Mouse (Mus musculus): ENCODE data around the gene Ebf1. TPM values are rescaled to one million over a fixed set of nuclear protein-coding genes. Genes with fewer than 3 reads are reported as not detected.

Ebf1 gene
- polyA plus RNA-seq, 1 experiment from 2014 or later = 11.6 TPM

GRCm38 (mm10) chr11:44628412-44628811 lies 11.3 kb downstream of the Ebf1 start:
- H3K36me3 ChIP-seq (ENCODE audit: insufficient read depth) = no peaks in the 10 kb centered on the region
- DNase-seq (no peak), ATAC-seq (ENCODE audit: insufficient read depth) (no peak)
- no peak overlapping the region for H3K4me2 ChIP-seq
- TF ChIP-seq CTCF (IDR thresholded peaks at IDR 0.05; ENCODE audit: low read depth) = no peak
- no peak overlapping the region for H3K4me3 ChIP-seq (ENCODE audit: low read depth, low read length)
- no peaks in the 10 kb centered on the region for H3K4me1 ChIP-seq (ENCODE audit: insufficient read depth)
- H3K27ac ChIP-seq (ENCODE audit: low read depth) = no peak overlapping the region
- WGBS = 28% methylated on average over 4 of the region's 4 CpGs
- 0 out of 2 replicates have a peak, but pooled peaks cover 4% of the 10 kb centered on the region for H3K27me3 ChIP-seq (ENCODE audit: insufficient read depth, low read length)
- H3K9ac ChIP-seq = no peak overlapping the region
- no peaks in the 10 kb centered on the region for H3K9me3 ChIP-seq (ENCODE audit: low read depth, low read length)

GRCm38 (mm10) chr11:44632064-44632968 lies 15.2 kb downstream of the Ebf1 start:
- H3K27ac ChIP-seq (ENCODE audit: low read depth) = no peak overlapping the region
- TF ChIP-seq CTCF (IDR thresholded peaks at IDR 0.05; ENCODE audit: low read depth) = no peak
- H3K9me3 ChIP-seq (ENCODE audit: low read depth, low read length) = no peaks in the 10 kb centered on the region
- 74% methylated on average over 15 of the region's 15 CpGs for WGBS
- ATAC-seq (ENCODE audit: insufficient read depth) (no peak), DNase-seq (no peak)
- H3K4me1 ChIP-seq (ENCODE audit: insufficient read depth) = no peaks in the 10 kb centered on the region
- H3K9ac ChIP-seq = no peak overlapping the region
- no peak overlapping the region for H3K4me3 ChIP-seq (ENCODE audit: low read depth, low read length)
- H3K4me2 ChIP-seq = no peak overlapping the region
- H3K27me3 ChIP-seq (ENCODE audit: insufficient read depth, low read length) = no peaks in the 10 kb centered on the region
- H3K36me3 ChIP-seq (ENCODE audit: insufficient read depth) = no peaks in the 10 kb centered on the region

- Histone ChIP-seq H3K4me3 (ENCODE audit: low read depth, low read length) (no peak overlapping the region), H3K9ac (no peak overlapping the region), H3K9me3 (ENCODE audit: low read depth, low read length) (no peaks in the 10 kb centered on the region), H3K4me2 (no peak overlapping the region), H3K27me3 (ENCODE audit: insufficient read depth, low read length) (no peaks in the 10 kb centered on the region), H3K4me1 (ENCODE audit: insufficient read depth) (no peaks in the 10 kb centered on the region), H3K36me3 (ENCODE audit: insufficient read depth) (no peaks in the 10 kb centered on the region), H3K27ac (ENCODE audit: low read depth) (no peak overlapping the region)
- no peak for TF ChIP-seq CTCF (IDR thresholded peaks at IDR 0.05; ENCODE audit: low read depth)
- ATAC-seq (ENCODE audit: insufficient read depth) (no peak), DNase-seq (no peak)
- WGBS = 88% methylated on average over 2 of the region's 2 CpGs
Observed at GRCm38 (mm10) chr11:44633001-44633693, 16.0 kb downstream of the Ebf1 start.

GRCm38 (mm10) chr11:44634552-44635193 lies 17.6 kb downstream of the Ebf1 start:
- ATAC-seq (ENCODE audit: insufficient read depth) (no peak), DNase-seq (no peak)
- H3K9ac ChIP-seq = no peak overlapping the region
- H3K27me3 ChIP-seq (ENCODE audit: insufficient read depth, low read length) = no peaks in the 10 kb centered on the region
- no peak overlapping the region for H3K4me2 ChIP-seq
- no peak for TF ChIP-seq CTCF (IDR thresholded peaks at IDR 0.05; ENCODE audit: low read depth)
- WGBS = 61% methylated on average over 6 of the region's 6 CpGs
- no peaks in the 10 kb centered on the region for H3K9me3 ChIP-seq (ENCODE audit: low read depth, low read length)
- no peaks in the 10 kb centered on the region for H3K36me3 ChIP-seq (ENCODE audit: insufficient read depth)
- H3K27ac ChIP-seq (ENCODE audit: low read depth) = no peak overlapping the region
- H3K4me3 ChIP-seq (ENCODE audit: low read depth, low read length) = no peak overlapping the region
- no peaks in the 10 kb centered on the region for H3K4me1 ChIP-seq (ENCODE audit: insufficient read depth)

GRCm38 (mm10) chr11:44636241-44636640 lies 19.1 kb downstream of the Ebf1 start:
- 89% methylated on average over 1 of the region's 1 CpGs for WGBS
- Histone ChIP-seq H3K36me3 (ENCODE audit: insufficient read depth) (no peaks in the 10 kb centered on the region), H3K27me3 (ENCODE audit: insufficient read depth, low read length) (no peaks in the 10 kb centered on the region), H3K4me2 (no peak overlapping the region), H3K4me1 (ENCODE audit: insufficient read depth) (no peaks in the 10 kb centered on the region), H3K4me3 (ENCODE audit: low read depth, low read length) (no peak overlapping the region), H3K9me3 (ENCODE audit: low read depth, low read length) (no peaks in the 10 kb centered on the region), H3K27ac (ENCODE audit: low read depth) (no peak overlapping the region), H3K9ac (no peak overlapping the region)
- ATAC-seq (ENCODE audit: insufficient read depth) = no peak
- DNase-seq = no peak
- TF ChIP-seq CTCF (IDR thresholded peaks at IDR 0.05; ENCODE audit: low read depth) = no peak

- Histone ChIP-seq H3K4me1 (ENCODE audit: insufficient read depth) (no peaks in the 10 kb centered on the region), H3K4me3 (ENCODE audit: low read depth, low read length) (no peak overlapping the region), H3K4me2 (no peak overlapping the region), H3K9me3 (ENCODE audit: low read depth, low read length) (no peaks in the 10 kb centered on the region), H3K9ac (no peak overlapping the region), H3K27ac (ENCODE audit: low read depth) (no peak overlapping the region), H3K27me3 (ENCODE audit: insufficient read depth, low read length) (no peaks in the 10 kb centered on the region), H3K36me3 (ENCODE audit: insufficient read depth) (no peaks in the 10 kb centered on the region)
- WGBS = 48% methylated on average over 4 of the region's 4 CpGs
- ATAC-seq (ENCODE audit: insufficient read depth) (no peak), DNase-seq (no peak)
- no peak for TF ChIP-seq CTCF (IDR thresholded peaks at IDR 0.05; ENCODE audit: low read depth)
Observed at GRCm38 (mm10) chr11:44638193-44638754, 21.2 kb downstream of the Ebf1 start.
